Mouse (Mus musculus) spleen, postnatal 14 days (tissue): Measurements from ENCODE around the gene Klhl3.

Experiments used
- DNase-seq, 2 experiments: peaks; one replicate each; pipeline ENCODE4 v3.0.0; 2021 to 2022; ENCODE audit warnings: low spot score in 2 of 2

Klhl3 gene

DNA sequence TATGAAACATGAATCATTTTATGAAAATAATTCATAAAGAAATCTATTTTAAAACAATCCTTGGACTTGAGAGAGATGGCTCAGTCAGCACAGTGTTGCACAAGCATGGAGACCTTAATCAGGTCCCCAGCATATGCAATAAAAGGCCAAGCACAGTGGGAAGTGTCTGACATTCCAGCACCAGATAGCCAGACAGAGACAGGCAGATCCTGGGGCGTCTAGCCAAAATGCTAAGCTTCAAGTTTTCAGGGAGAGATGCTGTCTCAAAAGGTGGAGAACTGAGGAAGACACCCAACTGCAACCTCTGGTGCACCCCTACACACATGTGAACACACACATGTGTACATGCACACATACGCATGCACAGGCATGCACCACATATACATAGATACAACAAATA, 153.1 kb downstream of the Klhl3 start:
- DNase-seq = no peak

DNA sequence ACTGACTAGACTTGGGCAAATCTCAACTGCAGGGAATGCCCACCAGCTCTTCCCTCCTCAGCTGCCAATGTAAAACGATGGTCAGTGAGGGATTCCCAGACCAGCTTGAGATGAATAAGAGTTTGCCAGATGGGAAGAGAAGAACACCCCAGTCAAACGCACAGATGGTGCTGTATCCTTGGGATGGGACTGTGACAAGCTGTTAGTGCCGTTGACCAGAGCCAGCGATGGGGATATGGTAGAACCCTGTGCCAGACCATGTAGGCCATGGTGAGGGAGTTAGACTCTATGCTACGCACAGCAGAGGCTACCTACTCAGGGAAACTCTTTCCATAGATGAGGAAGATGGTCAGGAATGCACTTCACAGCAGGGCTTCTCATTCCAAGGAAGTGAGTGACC, 153.6 kb downstream of the Klhl3 start:
- no peak for DNase-seq
